Mouse (Mus musculus) megakaryocyte, embryonic 14.5 days (primary cell): ENCODE measurements around the gene Hoxc4.

ENCODE experiments used
- FLI1 ChIP-seq: IDR thresholded peaks from 2 replicates; pipeline ENCODE4 v1.6.1; 2012; ENCODE audit warnings: low read length, inconsistent platforms, mixed read lengths
- GATA1 ChIP-seq: IDR thresholded peaks from 3 replicates; pipeline ENCODE4 v1.6.1; 2012; ENCODE audit warnings: mixed read lengths, low read length, inconsistent platforms, borderline replicate concordance

- TF ChIP-seq FLI1 (no peak), GATA1 (no peak)
These were observed 8.5 kb upstream of the Hoxc4 start for GRCm38 (mm10) chr15:103010112-103010846.
